Mouse (Mus musculus) forebrain, embryonic 14.5 days (tissue): ENCODE results near the gene Il4ra. TPM values are rescaled to one million over a fixed set of nuclear protein-coding genes. Genes with fewer than 3 reads are reported as not detected.
A peak's percentile ranks its signal among the peaks of the same experiment; 100 is the strongest.

Source experiments
- ATAC-seq: fragments of 200-750 bp; cut with Nextera tagmentation; 2 replicates; pipeline ENCODE4 v1.8.0; 2017; ENCODE audit warnings: mild to moderate bottlenecking, moderate library complexity
- DNase-seq: peaks from one replicate; pipeline ENCODE4 v3.0.0-alpha.2; 2015; ENCODE audit warnings: low spot score
- H3K27ac ChIP-seq: fragments of 300-500 bp; sonication (generic); 2 replicates; pipeline ENCODE4 v1.5.1; 2014; ENCODE audit warnings: low read depth, mild to moderate bottlenecking, control low read depth, low read length, moderate library complexity
- H3K27me3 ChIP-seq: fragments of 300-500 bp; sonication (generic); replicated peaks from 2 replicates; pipeline ENCODE4 v1.6.1; 2014; ENCODE audit warnings: low read length, control low read depth, mixed read lengths; ENCODE audit not compliant: control insufficient read depth, insufficient read depth
- H3K36me3 ChIP-seq: fragments of 300-500 bp; sonication (generic); 2 replicates; pipeline ENCODE4 v1.6.1; 2014; ENCODE audit warnings: low read length, control low read depth; ENCODE audit not compliant: control insufficient read depth, insufficient read depth
- H3K4me1 ChIP-seq: fragments of 300-500 bp; sonication (generic); 2 replicates; pipeline ENCODE4 v1.6.1; 2014; ENCODE audit warnings: antibody characterized with exemption, low read length, control low read depth; ENCODE audit not compliant: control insufficient read depth, insufficient read depth
- H3K4me2 ChIP-seq: fragments of 300-500 bp; sonication (generic); 2 replicates; pipeline ENCODE4 v1.6.1; 2014; ENCODE audit warnings: mild to moderate bottlenecking, control low read depth, low read length
- H3K4me3 ChIP-seq: fragments of 300-500 bp; sonication (generic); 2 replicates; pipeline ENCODE4 v1.5.1; 2014; ENCODE audit warnings: low read depth, low read length, control low read depth
- H3K9ac ChIP-seq: fragments of 300-500 bp; sonication (generic); 2 replicates; pipeline ENCODE4 v1.6.1; 2014; ENCODE audit warnings: mild to moderate bottlenecking, low read length, control low read depth, moderate library complexity
- H3K9me3 ChIP-seq: fragments of 300-500 bp; sonication (generic); replicated peaks from 2 replicates; pipeline ENCODE4 v1.6.1; 2016; ENCODE audit warnings: low read length, control low read depth, mixed read lengths; ENCODE audit not compliant: control insufficient read depth
- WGBS: fragments of 180-500 bp; shearing (Covaris S2); extraction: QIAGEN DNeasy Blood & Tissue Kit; methylation state at CpG from one replicate; pipeline ENCODE4 v1.1.7; 2014; 5-methylcytosine and 5-hydroxymethylcytosine counted together
- polyA plus RNA-seq: library from polyadenylated mRNA; unstranded; fragments of >200 nt; fragmentation: Nextera tagmentation; extraction: Ambion mirVana; gene quantifications from 2 replicates; pipeline ENCODE4 v1.2.1, GENCODE M21; 2014

Gene Il4ra
- polyA plus RNA-seq, 1 experiment from 2014 or later = 1.1 TPM

DNA sequence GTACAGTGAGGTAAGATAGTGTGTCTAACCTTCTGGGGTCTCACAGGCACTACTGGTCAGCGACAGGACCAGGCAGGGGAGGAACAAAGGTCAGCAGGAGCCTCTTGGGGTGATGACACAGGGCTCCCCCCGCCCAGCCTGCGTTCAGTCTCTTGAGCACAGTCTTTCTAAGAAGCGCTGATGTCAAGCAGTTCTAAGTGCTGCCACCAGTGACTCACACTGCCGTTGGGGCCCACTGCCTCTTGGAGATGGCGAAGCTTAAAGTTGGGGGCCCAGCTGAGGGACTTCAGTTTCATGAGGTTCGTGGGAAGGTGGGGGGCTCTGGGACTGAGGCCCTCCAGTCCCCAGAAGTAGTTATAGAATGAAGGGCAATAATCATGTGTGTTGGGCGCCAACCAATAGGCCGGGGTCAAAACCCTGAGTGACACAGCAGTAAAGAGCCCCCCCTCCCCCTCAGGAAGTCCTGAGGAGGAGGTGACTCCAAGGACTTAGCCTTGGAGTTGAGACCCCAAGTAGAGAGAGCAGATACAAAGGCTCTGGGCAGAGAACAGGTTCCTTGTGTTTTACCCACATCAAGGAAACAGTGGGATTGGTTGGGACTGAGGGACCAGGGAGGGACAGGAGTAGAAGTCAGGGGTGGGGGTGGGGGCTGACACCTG is 2.7 kb downstream of the Il4ra start:
- Histone ChIP-seq H3K27ac (no peak overlapping the region), H3K4me2 (no peak overlapping the region), H3K4me3 (no peak overlapping the region), H3K36me3 (no peaks in the 10 kb centered on the region), H3K9me3 (no peaks in the 10 kb centered on the region), H3K27me3 (0 out of 2 replicates have a peak, but pooled peaks cover 20% of the 10 kb centered on the region), H3K9ac (no peak overlapping the region), H3K4me1 (peaks cover 7% of the 10 kb centered on the region)
- 90% methylated on average over 9 of the region's 9 CpGs for WGBS
- ATAC-seq (no peak), DNase-seq (no peak)

DNA sequence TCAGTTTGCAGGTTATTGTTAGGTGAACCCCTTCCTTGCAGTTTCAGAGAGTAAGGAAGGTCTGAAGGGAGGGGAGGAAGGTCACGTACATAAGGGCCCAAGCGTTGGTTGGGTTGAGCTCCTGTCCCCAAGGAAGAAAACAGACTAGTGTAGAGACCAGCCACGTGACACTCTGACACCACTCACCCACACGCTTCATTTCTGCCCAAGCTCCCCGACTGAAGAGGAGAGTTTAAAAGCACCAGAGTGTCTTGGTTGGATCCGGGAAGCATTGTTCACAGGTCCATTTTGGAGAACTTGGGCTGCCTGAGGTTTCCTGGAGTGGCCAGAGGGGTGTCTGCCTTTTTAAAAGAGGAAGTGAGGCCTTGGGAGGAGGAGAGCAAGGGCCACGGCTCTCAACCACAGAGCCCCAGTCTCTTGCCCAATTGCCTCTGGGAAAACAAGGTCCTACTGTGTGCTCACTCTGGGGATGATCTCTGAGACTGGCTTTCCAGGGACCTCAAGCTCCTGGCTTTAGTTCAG is 3.5 kb downstream of the Il4ra start:
- H3K36me3 ChIP-seq = no peaks in the 10 kb centered on the region
- DNase-seq = no peak

DNA sequence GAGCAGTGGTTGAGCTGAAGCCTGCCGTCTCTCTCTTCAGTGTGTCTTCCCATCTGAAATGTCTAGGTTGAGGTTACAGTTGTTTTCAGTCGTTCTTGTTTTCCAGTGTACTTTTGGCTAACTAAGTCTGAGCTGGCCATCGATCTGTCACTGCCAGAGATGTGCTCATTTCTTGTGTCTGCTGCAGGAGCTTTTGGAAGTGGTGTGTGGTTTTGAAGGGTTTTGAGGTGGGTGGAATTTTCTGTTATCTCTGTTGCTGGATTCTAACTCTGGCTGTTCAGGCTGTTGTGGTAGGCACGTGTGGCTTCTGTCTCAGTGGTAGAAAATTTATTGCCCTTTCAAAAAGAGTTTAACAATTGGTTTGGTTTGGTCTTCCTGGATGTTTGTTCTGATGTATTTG is 4.2 kb downstream of the Il4ra start:
- Histone ChIP-seq H3K9ac (no peak overlapping the region), H3K27me3 (0 out of 2 replicates have a peak, but pooled peaks cover 13% of the 10 kb centered on the region), H3K4me3 (no peak overlapping the region), H3K9me3 (no peaks in the 10 kb centered on the region), H3K36me3 (no peaks in the 10 kb centered on the region), H3K27ac (no peak overlapping the region), H3K4me2 (no peak overlapping the region), H3K4me1 (peaks cover 7% of the 10 kb centered on the region)
- WGBS = 83% methylated on average over 4 of the region's 4 CpGs
- no peak for ATAC-seq
- no peak for DNase-seq

More for the DNA sequence above, 3.5 kb downstream of the Il4ra start:
- no peak for ATAC-seq
- Histone ChIP-seq H3K4me2 (no peak overlapping the region), H3K9ac (no peak overlapping the region), H3K4me1 (peaks cover 7% of the 10 kb centered on the region), H3K27me3 (0 out of 2 replicates have a peak, but pooled peaks cover 18% of the 10 kb centered on the region), H3K4me3 (no peak overlapping the region), H3K27ac (no peak overlapping the region), H3K9me3 (no peaks in the 10 kb centered on the region)
- WGBS = 89% methylated on average over 7 of the region's 7 CpGs

DNA sequence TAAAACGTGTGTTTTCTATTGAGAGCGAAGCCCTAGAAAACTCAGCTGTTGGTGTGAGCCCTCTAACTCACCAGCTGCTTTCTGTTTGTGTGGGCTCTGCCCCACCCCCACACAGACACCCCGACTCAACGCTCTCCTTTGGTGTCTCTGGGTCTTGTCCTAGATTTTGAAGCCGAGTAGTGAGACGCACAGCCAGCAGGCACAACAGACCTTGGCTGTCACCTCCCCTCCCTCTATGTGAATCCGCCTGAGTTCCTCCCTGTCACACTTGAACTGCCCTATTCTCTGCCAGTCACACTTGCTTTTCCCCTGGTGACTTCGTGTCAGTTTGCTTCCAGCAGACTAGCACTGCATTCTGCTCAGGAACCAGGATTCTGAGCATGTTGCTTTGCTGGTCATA is 4.9 kb downstream of the Il4ra start:
- Histone ChIP-seq H3K27me3 (0 out of 2 replicates have a peak, but pooled peaks cover 10% of the 10 kb centered on the region), H3K9me3 (no peaks in the 10 kb centered on the region), H3K4me1 (peaks cover 7% of the 10 kb centered on the region), H3K4me2 (no peak overlapping the region), H3K4me3 (no peak overlapping the region), H3K36me3 (no peaks in the 10 kb centered on the region), H3K9ac (no peak overlapping the region), H3K27ac (no peak overlapping the region)
- no peak for ATAC-seq
- WGBS = 72% methylated on average over 8 of the region's 8 CpGs
- DNase-seq = no peak

DNA sequence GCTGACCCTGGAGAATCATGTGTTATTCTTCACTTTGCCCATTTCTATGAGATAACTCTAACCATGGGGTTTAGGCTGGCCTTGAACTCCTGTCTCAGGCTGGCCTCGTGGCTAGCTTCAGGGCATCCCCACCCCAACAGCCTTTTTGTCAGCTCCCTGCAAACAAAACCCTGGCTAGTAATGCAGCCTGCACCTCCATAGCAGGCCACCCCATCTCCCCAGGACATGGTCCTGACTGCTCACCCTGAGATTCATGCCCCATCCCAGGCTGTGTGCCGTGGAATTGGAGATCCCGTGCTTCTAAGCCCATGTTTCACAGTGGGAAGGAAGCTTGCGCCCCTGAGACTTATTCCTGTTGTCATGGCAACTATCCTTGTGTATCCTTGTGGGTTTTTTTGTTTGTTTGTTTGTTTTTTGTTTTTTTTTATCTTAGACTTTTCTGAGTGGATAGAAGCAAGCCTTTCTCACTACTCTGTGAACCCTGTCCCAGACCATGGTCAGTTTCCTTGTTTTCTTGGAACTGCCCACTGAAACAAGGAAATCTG is 6.6 kb downstream of the Il4ra start:
- H3K27ac ChIP-seq = no peak overlapping the region
- ATAC-seq = no peak

DNA sequence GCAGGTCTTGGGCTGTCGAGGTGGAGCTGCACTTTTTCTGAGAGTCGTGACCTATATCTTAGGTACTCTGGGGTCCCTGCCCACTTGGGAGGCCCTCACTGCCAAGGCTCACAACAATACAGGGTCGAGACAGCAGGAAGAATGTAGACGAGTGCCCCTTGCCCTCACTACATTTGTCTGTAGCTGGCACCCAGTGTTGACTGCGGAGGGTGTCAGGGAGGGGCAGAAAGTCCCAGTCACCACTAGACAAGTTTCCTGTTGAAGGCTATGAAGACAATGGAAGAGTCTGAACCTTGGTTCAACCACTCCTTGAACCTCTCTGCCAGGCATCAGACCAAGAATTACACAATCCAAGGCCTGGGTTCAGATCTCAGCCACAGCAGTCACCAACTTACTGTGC is 7.1 kb downstream of the Il4ra start:
- no peaks in the 10 kb centered on the region for H3K36me3 ChIP-seq
- no peak for ATAC-seq
- WGBS = 69% methylated on average over 5 of the region's 5 CpGs
- no peaks in the 10 kb centered on the region for H3K4me1 ChIP-seq
- H3K4me3 ChIP-seq = no peak overlapping the region
- no peak overlapping the region for H3K4me2 ChIP-seq
- no peak overlapping the region for H3K9ac ChIP-seq
- DNase-seq = no peak
- no peaks in the 10 kb centered on the region for H3K9me3 ChIP-seq
- H3K27ac ChIP-seq = no peak overlapping the region
- H3K27me3 ChIP-seq = no peaks in the 10 kb centered on the region

More for the DNA sequence above, 6.6 kb downstream of the Il4ra start:
- H3K36me3 ChIP-seq = no peaks in the 10 kb centered on the region
- no peaks in the 10 kb centered on the region for H3K4me1 ChIP-seq
- no peaks in the 10 kb centered on the region for H3K9me3 ChIP-seq
- no peak overlapping the region for H3K4me3 ChIP-seq
- H3K27me3 ChIP-seq = 0 out of 2 replicates have a peak, but pooled peaks cover 3% of the 10 kb centered on the region
- H3K9ac ChIP-seq = no peak overlapping the region
- no peak overlapping the region for H3K4me2 ChIP-seq
- DNase-seq = peak; percentile 38
- 68% methylated on average over 4 of the region's 4 CpGs for WGBS

DNA sequence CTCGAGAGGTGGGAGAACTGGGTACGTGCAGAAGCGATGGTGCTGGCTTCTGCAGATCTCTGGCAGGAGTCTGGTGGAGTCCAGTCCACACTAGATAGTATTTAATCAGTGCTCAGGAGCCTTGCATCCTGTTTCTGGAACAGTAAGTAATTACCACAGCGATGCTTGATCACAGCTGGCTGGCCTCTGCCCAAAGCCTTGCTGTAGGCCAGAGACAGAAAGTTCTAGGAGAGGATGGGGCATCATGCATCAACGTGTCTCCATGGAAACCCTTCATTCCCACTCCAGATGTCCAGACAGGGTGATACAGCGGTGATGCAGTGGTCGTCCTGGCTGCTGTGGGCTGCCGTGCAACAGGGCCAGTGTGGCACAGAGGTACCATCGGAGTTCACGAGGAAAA is 7.6 kb downstream of the Il4ra start:
- H3K9ac ChIP-seq = no peak overlapping the region
- DNase-seq = no peak
- H3K4me1 ChIP-seq = no peaks in the 10 kb centered on the region
- H3K36me3 ChIP-seq = no peaks in the 10 kb centered on the region
- no peak for ATAC-seq
- no peaks in the 10 kb centered on the region for H3K27me3 ChIP-seq
- WGBS = 90% methylated on average over 10 of the region's 10 CpGs
- H3K27ac ChIP-seq = no peak overlapping the region
- no peaks in the 10 kb centered on the region for H3K9me3 ChIP-seq
- no peak overlapping the region for H3K4me2 ChIP-seq
- H3K4me3 ChIP-seq = no peak overlapping the region

DNA sequence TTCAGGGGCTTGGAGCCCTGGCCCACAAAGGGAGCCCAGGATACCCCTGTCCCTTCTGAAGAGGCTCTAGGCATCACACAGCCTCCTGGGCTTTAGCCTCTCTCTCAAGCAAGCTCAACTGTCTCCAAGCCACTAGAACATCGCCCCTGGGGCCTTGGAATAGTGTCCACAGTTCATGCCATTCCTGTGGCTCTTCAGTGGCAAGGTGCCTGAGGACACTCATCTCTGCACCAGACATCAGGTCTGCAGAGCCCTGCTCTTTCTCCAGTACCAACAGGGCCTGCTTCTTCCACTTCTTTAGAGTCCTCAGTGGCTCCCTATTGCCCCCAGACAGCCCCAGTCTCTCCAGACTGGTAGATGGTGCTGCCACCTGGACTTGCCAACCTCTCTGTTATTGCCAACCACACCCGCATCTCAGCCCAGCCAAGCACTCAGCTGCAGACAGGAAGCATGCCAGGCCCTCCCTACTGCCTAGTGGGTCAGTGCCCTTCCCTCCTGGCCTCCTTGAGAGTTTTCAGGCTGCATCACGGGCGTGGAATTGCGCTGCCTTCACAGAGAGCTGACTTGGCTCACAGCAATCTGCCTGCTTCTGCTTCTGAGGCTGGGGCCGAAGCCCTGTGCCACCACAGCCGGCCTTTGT is 8.3 kb downstream of the Il4ra start:
- Histone ChIP-seq H3K4me3 (no peak overlapping the region), H3K4me1 (no peaks in the 10 kb centered on the region), H3K27me3 (no peaks in the 10 kb centered on the region), H3K9ac (no peak overlapping the region), H3K36me3 (no peaks in the 10 kb centered on the region), H3K27ac (no peak overlapping the region), H3K4me2 (no peak overlapping the region), H3K9me3 (no peaks in the 10 kb centered on the region)
- DNase-seq (no peak), ATAC-seq (no peak)
- WGBS = 69% methylated on average over 7 of the region's 7 CpGs
